Mouse (Mus musculus): Measurements from ENCODE around the gene Dync1li1. TPM values are rescaled to one million over a fixed set of nuclear protein-coding genes. Genes with fewer than 3 reads are reported as not detected.
A peak's percentile ranks its signal among the peaks of the same experiment; 100 is the strongest.

Gene Dync1li1
- total and polyA plus RNA-seq, 3 experiments: 35.2 to 40.0 TPM; not detected in 1

- peaks cover 0 to 34% of the 10 kb centered on the region in 2 experiments; a peak in 2 of 4 replicates for H3K36me3 ChIP-seq (ENCODE audit: control insufficient read depth in 1 of 2, insufficient read depth in 2 of 2, low read length in 2 of 2)
- H3K79me2 ChIP-seq (ENCODE audit: control insufficient read depth, insufficient read depth, low read length, poor library complexity): no peaks in the 10 kb centered on the region; the same call in 1 of the 2 replicates
- H3K4me3 ChIP-seq (ENCODE audit: control insufficient read depth in 1 of 2, insufficient read depth in 1 of 2, low read depth in 2 of 2, low read length in 2 of 2): no peak overlapping the region
- no peaks in the 10 kb centered on the region for H3K4me1 ChIP-seq (ENCODE audit: control insufficient read depth in 1 of 2, insufficient read depth in 2 of 2, low read length in 2 of 2)
- no peaks in the 10 kb centered on the region for H3K9me3 ChIP-seq (replicated peaks; ENCODE audit: insufficient read depth, low read length)
- DNase-seq (ENCODE audit: low read depth, low spot score): no peak
- H3K27ac ChIP-seq (ENCODE audit: control insufficient read depth, low read depth, low read length): no peak overlapping the region
- TF ChIP-seq GATA1 (IDR thresholded peaks at IDR 0.05; ENCODE audit: low read depth, low read length) (no peak), MXI1 (IDR thresholded peaks at IDR 0.05; ENCODE audit: low read depth, low read length) (no peak), ELF1 (IDR thresholded peaks at IDR 0.05; ENCODE audit: low read depth, low read length) (no peak), ETS1 (IDR thresholded peaks at IDR 0.05; ENCODE audit: low read depth, low read length) (no peak), MYC (IDR thresholded peaks at IDR 0.05; ENCODE audit: low read depth, low read length) (no peak), RAD21 (IDR thresholded peaks at IDR 0.05; ENCODE audit: low read depth, low read length) (no peak), MAFK (IDR thresholded peaks at IDR 0.05; ENCODE audit: borderline replicate concordance, low read depth, low read length) (no peak), NELFE (IDR thresholded peaks at IDR 0.05; ENCODE audit: low read depth, low read length) (no peak), EP300 (IDR thresholded peaks at IDR 0.05; ENCODE audit: low read depth in 1 of 2, low read length in 2 of 2) (no peak), TCF12 (IDR thresholded peaks at IDR 0.05; ENCODE audit: low read depth, low read length) (no peak), NRF1 (IDR thresholded peaks at IDR 0.05; ENCODE audit: insufficient read depth, low read depth, low read length, poor library complexity, severe bottlenecking) (no peak), CTCF (IDR thresholded peaks at IDR 0.05 in 2 of 3, conservative IDR thresholded peaks at IDR 0.05 in 1 of 3; ENCODE audit: control insufficient read depth in 1 of 3, insufficient read depth in 1 of 3, low read depth in 2 of 3, low read length in 3 of 3, poor library complexity in 1 of 3, severe bottlenecking in 1 of 3) (no peak), TAL1 (IDR thresholded peaks at IDR 0.05; ENCODE audit: low read length) (no peak), GABPA (IDR thresholded peaks at IDR 0.05; ENCODE audit: low read depth, low read length) (no peak), POLR2AphosphoS2 (IDR thresholded peaks at IDR 0.05; ENCODE audit: low read length) (no peak), E2F4 (IDR thresholded peaks at IDR 0.05; ENCODE audit: borderline replicate concordance, low read depth, low read length) (no peak), POLR2A (IDR thresholded peaks at IDR 0.05; ENCODE audit: control insufficient read depth in 1 of 2, insufficient read depth in 1 of 2, low read depth in 1 of 2, low read length in 2 of 2, poor library complexity in 1 of 2) (no peak)
- H3K27me3 ChIP-seq (ENCODE audit: control insufficient read depth in 1 of 2, insufficient read depth in 2 of 2, low read length in 2 of 2): no peaks in the 10 kb centered on the region
- H3K9ac ChIP-seq (ENCODE audit: control insufficient read depth, low read depth, low read length, poor library complexity, severe bottlenecking): no peak overlapping the region
These were observed 69.7 kb downstream of the Dync1li1 start for GRCm38 (mm10) chr9:114758272-114758671.

GRCm38 (mm10) chr9:114758801-114759200 lies 70.2 kb downstream of the Dync1li1 start:
- no peak overlapping the region for H3K9ac ChIP-seq (ENCODE audit: control insufficient read depth, low read depth, low read length, poor library complexity, severe bottlenecking)
- H3K4me1 ChIP-seq (ENCODE audit: control insufficient read depth in 1 of 2, insufficient read depth in 2 of 2, low read length in 2 of 2): no peaks in the 10 kb centered on the region
- H3K27me3 ChIP-seq (ENCODE audit: control insufficient read depth in 1 of 2, insufficient read depth in 2 of 2, low read length in 2 of 2): no peaks in the 10 kb centered on the region
- TF ChIP-seq CTCF (IDR thresholded peaks at IDR 0.05 in 2 of 3, conservative IDR thresholded peaks at IDR 0.05 in 1 of 3; ENCODE audit: control insufficient read depth in 1 of 3, insufficient read depth in 1 of 3, low read depth in 2 of 3, low read length in 3 of 3, poor library complexity in 1 of 3, severe bottlenecking in 1 of 3): no peak
- peak; percentile 41; the same call in 1 of the 2 replicates for TF ChIP-seq USF1 (IDR thresholded peaks at IDR 0.05; ENCODE audit: low read depth, low read length)
- no peak for TF ChIP-seq JUND (IDR thresholded peaks at IDR 0.05; ENCODE audit: low read depth, low read length)
- H3K9me3 ChIP-seq (replicated peaks; ENCODE audit: insufficient read depth, low read length): no peaks in the 10 kb centered on the region
- H3K4me3 ChIP-seq (ENCODE audit: control insufficient read depth in 1 of 2, insufficient read depth in 1 of 2, low read depth in 2 of 2, low read length in 2 of 2): no peak overlapping the region
- peaks cover 0 to 38% of the 10 kb centered on the region in 2 experiments; a peak in 2 of 4 replicates for H3K36me3 ChIP-seq (ENCODE audit: control insufficient read depth in 1 of 2, insufficient read depth in 2 of 2, low read length in 2 of 2)
- no peaks in the 10 kb centered on the region; the same call in 1 of the 2 replicates for H3K79me2 ChIP-seq (ENCODE audit: control insufficient read depth, insufficient read depth, low read length, poor library complexity)
- no peak for DNase-seq (ENCODE audit: low read depth, low spot score)
- H3K27ac ChIP-seq (ENCODE audit: control insufficient read depth, low read depth, low read length): no peak overlapping the region

Data from MEL (cell line).